Mouse (Mus musculus) limb, embryonic 10.5 days (tissue): ENCODE measurements at regions not wholly inside any gene's neighbourhood (a gene's known extent, or its start where the extent isn't known, plus 50 kb on each side); places are given as distances from the start of the nearest gene placed in this dataset.

Source experiments
- DNase-seq: peaks from one replicate; pipeline ENCODE4 v3.0.0-alpha.2; 2017; ENCODE audit warnings: low spot score
- H3K27ac ChIP-seq: fragments of 300-500 bp; sonication (generic); 2 replicates; pipeline ENCODE4 v1.5.1; 2016; ENCODE audit warnings: mild to moderate bottlenecking
- H3K27me3 ChIP-seq: fragments of 300-500 bp; sonication (generic); 2 replicates; pipeline ENCODE4 v1.6.1; 2016; ENCODE audit warnings: low read depth, mild to moderate bottlenecking; ENCODE audit not compliant: poor library complexity, severe bottlenecking
- H3K36me3 ChIP-seq: fragments of 300-500 bp; sonication (generic); 2 replicates; pipeline ENCODE4 v1.6.1; 2016; ENCODE audit warnings: mild to moderate bottlenecking, moderate library complexity
- H3K4me1 ChIP-seq: fragments of 300-500 bp; sonication (generic); 2 replicates; pipeline ENCODE4 v1.6.1; 2016
- H3K4me3 ChIP-seq: fragments of 300-500 bp; sonication (generic); 2 replicates; pipeline ENCODE4 v1.5.1; 2016; ENCODE audit warnings: mild to moderate bottlenecking, moderate library complexity
- H3K9me3 ChIP-seq: fragments of 300-500 bp; sonication (generic); replicated peaks from 2 replicates; pipeline ENCODE4 v1.6.1; 2016; ENCODE audit warnings: mild to moderate bottlenecking
- WGBS: fragments of 180-500 bp; shearing (Covaris S2); methylation state at CpG from one replicate; pipeline ENCODE4 v1.1.7; 2016; 5-methylcytosine and 5-hydroxymethylcytosine counted together

DNA sequence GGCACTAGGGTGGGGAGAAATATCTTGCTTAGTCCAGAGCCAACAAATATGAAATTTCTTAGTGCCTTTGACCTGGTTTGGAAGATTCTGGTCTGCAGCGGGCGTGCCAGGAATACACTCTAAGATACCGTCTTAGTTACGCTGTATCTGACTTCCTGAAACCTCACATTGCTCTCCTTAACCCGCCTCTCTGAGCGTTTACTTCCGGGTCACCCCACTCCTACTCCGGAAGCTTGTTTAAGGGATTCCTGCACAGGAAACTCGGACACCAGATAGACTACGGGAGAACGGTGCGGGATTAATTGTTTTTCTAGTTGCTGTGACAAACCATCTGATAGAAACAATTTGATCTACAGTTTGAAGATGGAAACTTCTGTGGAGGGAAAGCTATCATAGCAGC lies 442.3 kb downstream of the Tshz3 start:
- Histone ChIP-seq H3K36me3 (no peaks in the 10 kb centered on the region), H3K4me3 (no peak overlapping the region), H3K27ac (no peak overlapping the region), H3K27me3 (0 out of 2 replicates have a peak, but pooled peaks cover 4% of the 10 kb centered on the region), H3K9me3 (no peaks in the 10 kb centered on the region), H3K4me1 (peaks cover 14% of the 10 kb centered on the region)
- DNase-seq, result no peak
- 93% methylated on average over 12 of the region's 12 CpGs for WGBS

DNA sequence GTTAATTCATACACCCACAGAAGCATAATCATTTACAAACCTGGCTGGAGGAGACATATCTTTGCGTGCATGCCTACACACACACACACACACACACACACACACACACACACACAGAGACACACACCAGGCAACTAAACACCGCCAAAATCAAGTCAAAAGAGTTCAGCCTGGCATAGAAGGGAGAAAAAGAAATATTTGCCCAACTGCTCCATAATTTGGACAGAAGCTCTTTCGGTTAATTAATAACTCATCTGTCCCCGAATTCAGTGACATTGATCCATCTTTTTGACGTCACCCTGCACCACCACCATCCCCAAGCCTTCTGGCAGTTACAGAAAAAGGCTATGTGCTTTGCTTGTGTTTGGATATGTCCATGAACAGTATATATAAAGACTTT lies 444.9 kb downstream of the Tshz3 start:
- H3K4me1 ChIP-seq, result peaks cover 26% of the 10 kb centered on the region
- H3K27ac ChIP-seq, result no peak overlapping the region
- H3K27me3 ChIP-seq, result 0 out of 2 replicates have a peak, but pooled peaks cover 4% of the 10 kb centered on the region
- H3K9me3 ChIP-seq, result no peaks in the 10 kb centered on the region
- WGBS, result 90% methylated on average over 5 of the region's 5 CpGs
- no peak for DNase-seq
- no peak overlapping the region for H3K4me3 ChIP-seq
- no peaks in the 10 kb centered on the region for H3K36me3 ChIP-seq

DNA sequence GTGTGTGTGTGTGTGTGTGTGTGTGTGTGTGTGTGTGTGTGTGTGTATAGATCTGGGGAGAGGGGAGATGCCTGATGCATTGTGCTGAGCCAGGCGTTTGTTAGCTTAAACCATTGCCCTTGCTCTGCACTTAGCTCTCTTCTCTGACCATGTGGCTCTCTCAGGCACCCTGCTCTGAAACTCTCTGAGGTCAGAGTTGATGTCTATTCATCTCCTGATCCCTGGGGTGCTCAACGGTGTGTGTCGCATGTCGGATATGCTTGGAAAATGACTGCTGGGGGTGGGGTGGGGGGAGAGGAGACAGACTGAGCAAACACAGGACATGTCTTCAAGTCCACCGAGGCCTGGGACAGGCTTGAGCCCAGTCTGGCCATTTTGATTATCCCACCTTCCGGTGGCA lies 446.4 kb downstream of the Tshz3 start:
- Histone ChIP-seq H3K4me3 (no peak overlapping the region), H3K4me1 (peaks cover 26% of the 10 kb centered on the region), H3K27me3 (0 out of 2 replicates have a peak, but pooled peaks cover 4% of the 10 kb centered on the region), H3K9me3 (no peaks in the 10 kb centered on the region), H3K27ac (0 out of 2 replicates have a peak overlapping the region, but pooled peaks have one; percentile 37), H3K36me3 (no peaks in the 10 kb centered on the region)
- WGBS, result 59% methylated on average over 6 of the region's 6 CpGs
- DNase-seq, result no peak

DNA sequence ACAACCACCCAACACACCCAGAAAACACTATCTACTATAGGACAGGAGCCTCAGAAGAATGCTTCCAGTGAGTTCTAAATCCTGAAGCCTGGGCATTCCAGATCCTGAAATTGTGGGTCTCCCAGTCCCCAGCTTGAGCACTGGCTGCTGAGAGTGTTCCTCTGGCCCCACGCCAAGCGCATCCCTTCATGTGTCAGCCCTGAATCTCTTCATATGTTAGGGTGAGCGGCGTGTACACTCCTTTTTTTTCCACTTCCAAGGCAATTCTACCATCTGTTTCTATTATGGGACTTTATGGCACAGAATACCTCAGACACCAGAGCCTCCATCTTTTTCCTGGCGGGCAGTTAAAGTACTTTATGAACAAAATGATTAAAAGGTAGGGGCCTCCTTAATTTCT lies 451.8 kb downstream of the Tshz3 start:
- H3K27ac ChIP-seq, result no peak overlapping the region
- no peak overlapping the region for H3K4me3 ChIP-seq
- H3K27me3 ChIP-seq, result no peaks in the 10 kb centered on the region
- WGBS, result 89% methylated on average over 5 of the region's 5 CpGs
- DNase-seq, result no peak
- no peaks in the 10 kb centered on the region for H3K36me3 ChIP-seq
- H3K9me3 ChIP-seq, result no peaks in the 10 kb centered on the region
- peaks cover 14% of the 10 kb centered on the region for H3K4me1 ChIP-seq

DNA sequence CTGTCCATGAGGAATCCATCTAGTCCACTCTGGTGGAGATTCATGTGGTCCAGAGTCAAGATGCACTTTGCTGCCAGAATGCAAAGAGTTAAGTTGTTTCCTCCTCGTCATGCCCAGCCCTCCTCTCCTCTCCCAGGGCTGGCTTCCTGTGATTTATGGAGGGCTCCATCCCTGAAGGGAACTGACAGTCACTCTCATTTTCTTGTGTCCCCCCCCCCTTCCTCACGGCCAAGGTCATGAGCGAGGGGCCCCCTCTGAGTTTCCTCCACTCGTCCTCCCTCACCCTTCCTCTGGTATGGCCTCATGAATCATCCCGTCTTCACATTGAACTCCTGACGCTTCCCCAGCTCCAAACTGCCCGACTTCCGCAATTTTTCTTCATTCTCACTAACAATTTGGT lies 461.9 kb downstream of the Tshz3 start:
- Histone ChIP-seq H3K4me3 (no peak overlapping the region), H3K9me3 (no peaks in the 10 kb centered on the region), H3K27me3 (no peaks in the 10 kb centered on the region), H3K36me3 (no peaks in the 10 kb centered on the region), H3K27ac (no peak overlapping the region), H3K4me1 (peaks cover 5% of the 10 kb centered on the region)
- 43% methylated on average over 8 of the region's 8 CpGs for WGBS
- no peak for DNase-seq

DNA sequence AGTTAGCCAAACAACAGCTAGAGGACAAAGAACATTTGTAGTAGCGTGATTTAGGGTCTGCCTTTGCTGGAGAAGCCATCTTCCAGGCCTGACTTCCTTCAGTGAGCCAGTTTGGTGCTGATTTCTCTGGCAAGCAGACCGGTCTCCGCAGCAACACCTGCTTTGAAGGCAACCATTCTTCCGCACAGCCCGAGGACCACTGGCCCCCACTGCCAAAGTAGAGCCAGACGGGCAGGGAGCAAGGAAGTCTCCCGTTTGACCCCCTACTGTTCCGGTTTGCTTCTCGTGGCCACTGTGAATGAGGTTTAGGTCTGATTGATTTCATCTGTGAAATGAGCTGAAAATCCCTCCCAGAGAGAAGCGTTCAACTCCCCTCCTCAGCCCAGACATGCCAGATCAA lies 471.0 kb downstream of the Tshz3 start:
- H3K36me3 ChIP-seq, result no peaks in the 10 kb centered on the region
- H3K4me1 ChIP-seq, result peaks cover 17% of the 10 kb centered on the region
- 67% methylated on average over 10 of the region's 10 CpGs for WGBS
- H3K9me3 ChIP-seq, result no peaks in the 10 kb centered on the region
- H3K27me3 ChIP-seq, result no peaks in the 10 kb centered on the region
- H3K27ac ChIP-seq, result peak overlapping the region; percentile 56
- no peak for DNase-seq
- no peak overlapping the region for H3K4me3 ChIP-seq

DNA sequence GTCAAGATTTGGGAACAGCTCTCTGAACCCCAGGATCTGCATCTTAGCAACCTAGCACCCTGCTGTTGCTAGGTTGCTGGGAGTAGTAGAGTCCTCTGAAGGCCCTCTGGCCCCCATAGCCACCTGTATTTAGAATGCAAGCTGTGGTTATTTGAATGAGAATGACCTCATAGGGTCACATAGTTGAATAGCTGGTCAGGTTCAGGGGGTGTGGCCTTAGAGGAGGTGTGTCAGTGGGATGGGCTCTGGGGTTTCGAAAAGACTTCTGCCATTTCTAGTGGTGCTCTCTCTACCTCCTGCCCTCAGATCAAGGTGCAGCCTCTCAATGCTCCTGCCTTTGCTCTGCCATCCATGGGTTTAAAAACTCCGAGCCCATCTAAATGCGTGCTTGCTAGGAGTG lies 477.8 kb downstream of the Tshz3 start:
- DNase-seq, result no peak
- peaks cover 54% of the 10 kb centered on the region for H3K4me1 ChIP-seq
- WGBS, result 82% methylated on average over 3 of the region's 3 CpGs

DNA sequence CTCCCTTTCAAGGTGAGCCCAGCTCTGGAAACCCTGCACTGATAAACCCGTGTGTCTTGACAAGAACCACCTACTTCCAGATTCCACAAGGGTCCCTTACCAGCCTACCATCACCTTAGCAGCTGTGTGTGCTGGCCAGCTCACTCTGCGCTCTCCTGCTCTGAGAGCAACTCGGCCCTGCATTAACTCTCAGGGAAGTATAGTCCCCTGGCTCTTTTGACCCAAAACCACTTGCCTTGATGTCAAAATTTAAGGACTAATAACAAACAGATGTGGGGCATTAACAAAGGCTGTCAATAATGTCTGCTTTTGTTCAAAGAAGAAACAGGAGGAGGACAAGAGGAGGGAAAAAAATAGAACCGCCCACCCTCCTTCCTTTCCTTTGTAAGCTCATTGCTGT lies 480.3 kb downstream of the Tshz3 start:
- Histone ChIP-seq H3K4me3 (no peak overlapping the region), H3K27ac (peak overlapping the region; percentile 75), H3K27me3 (no peaks in the 10 kb centered on the region), H3K4me1 (peaks cover 59% of the 10 kb centered on the region), H3K9me3 (no peaks in the 10 kb centered on the region), H3K36me3 (no peaks in the 10 kb centered on the region)
- no peak for DNase-seq
- 23% methylated on average over 4 of the region's 4 CpGs for WGBS

More for the DNA sequence above, 477.8 kb downstream of the Tshz3 start:
- Histone ChIP-seq H3K36me3 (no peaks in the 10 kb centered on the region), H3K4me3 (no peak overlapping the region), H3K27ac (no peak overlapping the region), H3K27me3 (no peaks in the 10 kb centered on the region), H3K9me3 (no peaks in the 10 kb centered on the region)

DNA sequence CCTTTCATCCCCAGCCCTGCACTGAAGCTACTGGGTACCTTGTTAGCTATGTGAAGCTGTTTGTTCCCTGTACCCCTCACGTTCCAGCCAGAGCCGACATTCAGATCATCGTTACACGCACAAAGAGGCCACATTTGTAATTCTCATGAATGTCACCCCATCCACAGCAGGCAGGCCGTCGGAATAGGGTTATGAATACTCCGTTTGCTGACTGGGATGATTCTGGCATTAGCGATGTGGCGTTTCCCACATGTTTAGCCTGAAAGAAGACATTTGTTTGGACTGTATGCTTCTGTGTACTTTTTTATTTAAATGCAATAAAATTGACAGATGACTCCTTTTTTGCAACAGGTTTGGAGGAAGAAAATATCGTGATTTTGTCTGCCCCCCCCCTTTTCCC lies 482.0 kb downstream of the Tshz3 start:
- Histone ChIP-seq H3K4me1 (peaks cover 56% of the 10 kb centered on the region), H3K4me3 (no peak overlapping the region; the same call in 1 of the 2 replicates), H3K27ac (peak overlapping the region; percentile 75), H3K36me3 (no peaks in the 10 kb centered on the region), H3K9me3 (no peaks in the 10 kb centered on the region), H3K27me3 (no peaks in the 10 kb centered on the region)
- DNase-seq, result no peak
- WGBS, result 51% methylated on average over 10 of the region's 10 CpGs

DNA sequence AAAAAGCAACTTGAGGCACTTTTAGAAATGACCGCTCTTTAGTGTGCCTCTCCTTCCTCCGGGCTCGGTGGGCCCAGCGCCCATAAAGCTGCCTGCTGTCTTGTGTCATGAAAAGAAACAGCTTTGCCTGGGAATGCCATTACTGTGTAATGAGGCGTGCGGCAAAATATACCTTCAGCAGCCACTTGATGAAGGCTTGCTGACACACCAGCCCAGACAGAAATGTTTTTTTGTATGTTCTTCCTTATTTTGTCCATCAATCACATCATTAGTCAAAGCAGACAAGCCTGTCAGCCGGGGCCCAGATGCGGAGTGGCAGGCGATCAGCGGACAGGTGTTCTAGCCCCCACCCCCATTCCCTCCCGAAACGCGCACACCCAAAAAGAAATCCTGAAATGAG lies 482.5 kb downstream of the Tshz3 start:
- peak overlapping the region; percentile 25; the same call in 1 of the 2 replicates for H3K4me3 ChIP-seq
- peak overlapping the region; percentile 75 for H3K27ac ChIP-seq
- no peaks in the 10 kb centered on the region for H3K36me3 ChIP-seq
- H3K9me3 ChIP-seq, result no peaks in the 10 kb centered on the region
- peaks cover 50% of the 10 kb centered on the region for H3K4me1 ChIP-seq
- H3K27me3 ChIP-seq, result no peaks in the 10 kb centered on the region
- 30% methylated on average over 13 of the region's 13 CpGs for WGBS
- peak; percentile 69 for DNase-seq

DNA sequence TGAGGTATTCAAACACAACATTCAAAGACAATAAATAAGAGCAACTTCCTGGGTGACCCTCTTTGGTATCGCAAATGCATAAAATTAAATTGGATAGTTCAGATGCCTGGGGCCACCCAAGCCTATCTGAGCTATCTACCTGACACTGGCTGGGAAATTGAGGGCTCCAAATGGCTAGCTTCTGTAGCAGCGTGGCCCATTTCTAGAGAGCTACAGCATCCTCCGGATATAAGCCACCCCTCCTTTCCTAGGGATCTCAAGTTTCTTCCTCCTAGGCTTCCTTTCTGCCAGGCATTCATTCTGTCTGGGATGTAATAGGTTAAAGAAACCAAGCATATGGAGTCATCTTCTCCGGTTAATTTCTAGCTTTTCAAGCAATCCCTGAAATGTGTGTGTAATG lies 483.2 kb downstream of the Tshz3 start:
- DNase-seq, result no peak
- Histone ChIP-seq H3K9me3 (no peaks in the 10 kb centered on the region), H3K4me3 (no peak overlapping the region), H3K4me1 (peaks cover 45% of the 10 kb centered on the region), H3K27me3 (no peaks in the 10 kb centered on the region), H3K36me3 (no peaks in the 10 kb centered on the region), H3K27ac (peak overlapping the region; percentile 75)
- 62% methylated on average over 4 of the region's 4 CpGs for WGBS

DNA sequence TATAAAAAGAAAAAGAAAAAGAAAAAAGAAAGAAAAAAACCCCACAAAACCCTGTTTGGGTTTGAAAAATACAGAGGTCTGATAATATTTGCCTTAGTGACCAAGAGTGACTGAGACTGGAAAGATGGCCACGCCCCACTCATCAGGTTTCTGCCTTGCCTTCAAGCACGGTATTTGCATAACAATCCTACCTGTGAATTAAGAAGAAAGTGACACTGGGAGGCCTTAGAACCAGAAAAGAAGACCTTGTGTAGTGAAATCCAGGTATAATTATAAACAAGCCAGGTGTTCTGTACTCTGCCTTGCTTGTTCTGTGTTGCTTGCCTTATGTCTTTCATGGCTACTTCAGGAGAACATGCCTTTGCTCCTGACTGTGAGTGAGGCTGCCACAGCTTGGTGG lies 494.6 kb downstream of the Tshz3 start:
- Histone ChIP-seq H3K36me3 (no peaks in the 10 kb centered on the region), H3K4me3 (no peak overlapping the region), H3K27ac (no peak overlapping the region), H3K9me3 (no peaks in the 10 kb centered on the region), H3K27me3 (no peaks in the 10 kb centered on the region), H3K4me1 (no peaks in the 10 kb centered on the region)
- WGBS, result 25% methylated on average over 2 of the region's 2 CpGs
- DNase-seq, result no peak

DNA sequence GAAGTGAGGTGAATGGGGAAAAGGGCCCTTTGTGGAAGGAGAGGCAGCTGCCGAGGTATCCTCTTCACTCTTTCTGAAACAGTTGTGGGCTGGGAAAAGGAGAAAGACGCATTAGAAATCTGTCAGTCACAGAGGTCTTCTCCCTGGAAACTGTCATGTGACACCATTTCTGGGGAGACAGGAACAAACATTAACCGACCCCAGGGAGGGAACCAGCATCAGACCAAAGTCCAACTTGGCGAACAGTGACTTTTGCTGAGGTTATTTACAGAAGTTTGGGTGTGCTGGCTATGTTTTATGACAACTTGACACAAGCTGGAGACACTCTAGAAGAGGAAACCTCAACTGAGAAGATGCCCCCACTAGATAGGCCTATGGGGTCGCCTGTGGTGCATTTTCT lies 506.9 kb downstream of the Tshz3 start:
- no peak for DNase-seq

DNA sequence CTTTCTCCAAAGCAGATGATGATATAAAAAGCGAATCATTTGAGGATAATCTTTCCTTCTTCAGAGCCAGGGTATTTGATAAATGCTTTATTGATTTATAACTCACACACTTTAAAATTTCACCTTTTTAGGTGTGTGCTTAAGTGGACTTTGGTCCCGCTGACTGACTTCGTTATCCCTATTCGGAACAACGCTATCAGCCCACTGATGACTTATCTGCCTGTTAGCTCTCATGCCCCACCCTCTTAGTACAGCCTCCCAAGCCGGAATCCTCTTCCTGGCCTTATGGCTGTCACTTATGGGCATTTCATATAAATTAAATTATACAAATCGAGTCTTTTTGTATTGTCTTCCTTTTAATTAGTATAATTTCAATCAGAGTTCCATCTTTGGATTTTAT lies 510.4 kb downstream of the Tshz3 start:
- Histone ChIP-seq H3K27ac (no peak overlapping the region), H3K27me3 (no peaks in the 10 kb centered on the region), H3K4me3 (no peak overlapping the region), H3K4me1 (peaks cover 5% of the 10 kb centered on the region), H3K9me3 (no peaks in the 10 kb centered on the region), H3K36me3 (no peaks in the 10 kb centered on the region)
- no peak for DNase-seq
- WGBS, result 90% methylated on average over 7 of the region's 7 CpGs

More for the DNA sequence above, 506.9 kb downstream of the Tshz3 start:
- Histone ChIP-seq H3K4me1 (no peaks in the 10 kb centered on the region), H3K4me3 (no peak overlapping the region), H3K9me3 (no peaks in the 10 kb centered on the region), H3K27ac (no peak overlapping the region), H3K36me3 (no peaks in the 10 kb centered on the region), H3K27me3 (no peaks in the 10 kb centered on the region)
- WGBS, result 82% methylated on average over 5 of the region's 5 CpGs
